Mouse (Mus musculus) heart, adult 8-10 months (tissue): ENCODE data around the gene Ppm1b. TPM values are rescaled to one million over a fixed set of nuclear protein-coding genes. Genes with fewer than 3 reads are reported as not detected.
"Not testable (repeated sequence)": the region's sequence is repeated elsewhere in the genome, so short reads cannot be mapped to it uniquely, and the experiment has no call there.

Experiments
- DNase-seq: peaks from one replicate; pipeline ENCODE4 v3.0.0; 2022; ENCODE audit warnings: low spot score
- total RNA-seq, 4 experiments: library from RNA; stranded (reverse); gene quantifications; 2 replicates each; pipeline ENCODE4 v1.2.4; 2022

The Ppm1b gene
- 100 to 1,000 TPM; 114 to 144 (median 130) TPM for total RNA-seq

DNA sequence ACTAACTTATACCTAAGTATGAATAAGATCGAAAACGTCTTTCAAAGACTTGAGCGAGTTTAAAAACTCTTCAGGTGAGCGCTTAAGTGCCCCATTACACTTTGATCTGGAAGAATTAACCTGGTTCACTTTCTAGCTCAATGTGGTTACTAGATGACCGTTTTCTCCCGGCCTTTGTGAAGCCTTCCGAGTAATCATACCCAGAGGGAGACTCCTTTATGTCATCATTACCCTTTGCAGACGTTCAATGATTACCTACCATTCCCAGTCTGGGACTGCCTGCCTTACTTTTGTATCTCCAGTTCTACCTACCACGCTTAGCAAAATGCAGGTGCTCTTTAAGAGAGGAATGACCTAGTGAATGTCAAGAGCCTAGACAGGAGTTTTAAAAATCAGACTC lies at the start of gene Ppm1b:
Ppm1b (plus strand) TSS at position 301 of the 400 bp plus-strand sequence.
- no peak for DNase-seq

DNA sequence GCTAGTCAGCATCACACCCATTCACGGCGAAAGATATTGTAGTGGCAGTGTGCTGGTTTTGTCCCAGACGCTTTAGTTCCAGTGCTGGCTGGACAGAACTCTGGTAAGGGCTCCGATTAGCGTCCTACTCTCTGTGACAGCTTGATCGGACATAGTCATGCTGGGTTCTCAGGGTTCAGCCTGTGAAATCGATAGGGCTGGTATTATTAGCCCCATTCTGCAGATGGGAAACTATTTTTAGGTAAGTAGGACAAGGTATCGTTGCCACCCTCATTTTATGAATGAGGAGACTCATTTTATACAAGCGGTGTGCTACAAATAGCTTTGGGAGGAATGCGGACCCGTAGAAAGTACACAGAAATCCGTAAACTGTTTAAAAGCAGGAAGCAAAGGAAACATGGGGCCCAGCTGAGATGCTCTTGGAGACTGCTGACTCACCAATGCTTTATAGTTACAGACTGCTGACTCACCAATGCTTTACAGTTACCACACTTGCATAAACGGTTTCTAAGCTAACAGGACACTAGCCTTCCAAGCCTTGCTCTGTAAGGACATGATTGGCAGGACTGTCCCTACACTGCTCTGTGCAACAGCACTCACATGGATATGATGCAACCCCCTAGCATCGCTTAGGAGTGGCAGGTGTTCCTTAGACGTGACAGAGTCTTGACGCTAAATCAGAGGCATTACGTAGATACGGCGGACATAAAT lies 34.7 kb upstream of the Ppm1b start:
- DNase-seq = peak; percentile 5

DNA sequence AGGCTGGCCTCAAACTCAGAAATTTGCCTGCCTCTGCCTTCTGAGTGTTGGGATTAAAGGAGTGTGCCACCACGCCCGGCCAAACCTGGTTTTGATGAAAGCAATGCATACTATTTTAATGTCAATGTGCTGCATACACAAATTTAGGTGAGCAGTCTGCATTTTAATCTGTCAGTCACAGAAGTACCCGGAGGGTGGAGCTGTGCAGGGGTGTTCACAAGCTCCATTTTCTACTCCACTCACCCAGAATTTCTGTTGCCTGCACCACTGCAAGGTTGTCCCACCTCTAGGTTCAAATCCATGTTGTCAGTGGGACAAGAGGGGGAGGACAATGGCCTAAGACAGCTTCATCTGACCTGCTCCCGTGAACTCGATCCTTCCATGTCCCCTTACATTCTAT lies 31.8 kb upstream of the Ppm1b start:
- DNase-seq = no peak

DNA sequence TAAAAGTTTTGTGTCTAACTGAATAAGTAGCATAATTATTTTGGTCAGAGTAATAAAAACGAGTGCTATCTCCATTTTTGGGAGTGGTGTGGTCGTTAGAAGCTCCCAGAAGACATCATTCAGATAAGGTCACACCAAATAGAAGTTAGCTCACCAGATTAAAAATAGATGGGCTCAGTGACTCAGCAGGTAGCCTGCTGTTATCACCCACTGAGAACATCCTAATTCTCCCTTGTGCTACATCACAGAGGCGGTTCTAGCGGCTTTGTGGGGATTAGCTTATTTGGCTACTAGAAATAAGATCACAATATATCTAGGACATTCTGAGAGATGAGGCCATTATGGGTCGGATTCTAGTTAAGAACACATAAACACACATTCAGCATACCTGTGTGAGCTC lies 30.3 kb upstream of the Ppm1b start:
- peak; percentile 16 for DNase-seq

DNA sequence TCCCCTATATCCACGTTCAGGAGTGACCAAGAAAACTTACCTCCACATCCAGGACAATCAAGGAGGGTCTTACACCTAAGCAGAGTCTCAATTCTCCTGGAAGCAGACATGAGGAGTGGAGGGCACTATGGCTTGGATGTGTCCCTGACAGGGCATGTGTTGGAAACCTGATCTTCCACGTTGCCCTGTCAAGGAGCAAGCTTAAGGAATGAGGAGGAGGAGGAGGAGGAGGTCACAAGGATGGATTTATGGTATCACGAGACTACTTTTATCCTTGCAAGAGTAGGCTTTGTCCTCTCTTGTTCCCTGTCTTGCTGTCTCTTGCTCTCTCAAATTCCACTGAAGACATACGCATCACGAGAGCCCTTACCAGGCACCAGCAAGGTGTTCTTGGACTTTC lies 29.0 kb upstream of the Ppm1b start:
- no peak for DNase-seq

DNA sequence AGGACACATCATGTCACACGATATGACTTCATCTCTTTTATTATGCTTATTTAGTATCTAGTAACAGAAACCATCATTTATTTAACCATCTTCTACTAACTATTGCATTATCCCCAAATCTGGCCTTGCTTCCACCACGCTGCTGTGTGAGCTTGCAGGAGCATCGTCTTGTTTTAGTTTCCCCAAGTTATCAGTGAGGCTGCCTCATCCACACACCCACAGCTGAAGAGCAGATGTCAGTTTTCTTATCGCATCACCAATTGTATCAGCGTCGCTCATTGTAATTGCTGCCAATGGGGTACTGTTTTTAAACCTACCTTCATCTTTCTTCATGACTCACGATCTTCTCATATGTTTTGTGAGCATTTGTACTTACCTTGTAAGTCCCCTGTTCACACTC lies 23.6 kb upstream of the Ppm1b start:
- no peak for DNase-seq

DNA sequence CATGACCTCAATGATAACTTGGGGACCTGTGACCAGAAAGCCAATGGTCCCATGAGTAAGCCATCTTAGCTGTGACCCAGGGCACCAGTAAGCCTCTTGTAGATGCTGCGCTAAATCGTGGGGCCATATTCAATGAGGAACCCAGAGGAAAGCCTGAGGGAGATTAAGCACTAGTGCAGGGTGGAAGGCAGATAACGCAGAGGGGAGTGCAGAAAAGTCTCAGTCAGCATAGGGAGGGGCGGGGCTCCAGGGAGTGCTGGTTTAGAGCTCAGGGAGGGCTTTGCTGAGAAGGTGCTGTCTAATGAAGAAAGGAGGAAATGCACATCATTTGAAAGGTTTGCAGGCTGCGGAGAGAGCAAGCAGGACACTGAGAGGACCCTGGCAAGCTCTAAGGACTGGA lies 22.6 kb upstream of the Ppm1b start:
- DNase-seq = no peak

DNA sequence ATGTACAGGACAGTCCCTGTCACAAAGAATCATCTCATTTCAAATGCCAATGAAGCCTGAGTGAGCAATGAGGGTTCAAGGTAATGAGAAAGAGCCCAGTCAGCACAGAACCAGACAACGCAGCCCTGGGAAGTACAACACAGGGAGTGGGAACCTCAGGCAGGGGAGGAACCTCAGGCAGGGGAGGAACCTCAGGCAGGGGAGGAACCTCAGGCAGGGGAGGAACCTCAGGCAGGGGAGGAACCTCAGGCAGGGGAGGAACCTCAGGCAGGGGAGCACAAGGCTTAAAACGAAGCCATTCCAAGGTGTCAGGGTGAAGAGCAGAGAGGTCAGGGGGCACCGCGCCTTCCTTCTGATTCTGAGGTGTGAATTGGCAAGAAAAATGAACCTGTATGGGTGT lies 20.9 kb upstream of the Ppm1b start:
- DNase-seq = not testable (repeated sequence)

DNA sequence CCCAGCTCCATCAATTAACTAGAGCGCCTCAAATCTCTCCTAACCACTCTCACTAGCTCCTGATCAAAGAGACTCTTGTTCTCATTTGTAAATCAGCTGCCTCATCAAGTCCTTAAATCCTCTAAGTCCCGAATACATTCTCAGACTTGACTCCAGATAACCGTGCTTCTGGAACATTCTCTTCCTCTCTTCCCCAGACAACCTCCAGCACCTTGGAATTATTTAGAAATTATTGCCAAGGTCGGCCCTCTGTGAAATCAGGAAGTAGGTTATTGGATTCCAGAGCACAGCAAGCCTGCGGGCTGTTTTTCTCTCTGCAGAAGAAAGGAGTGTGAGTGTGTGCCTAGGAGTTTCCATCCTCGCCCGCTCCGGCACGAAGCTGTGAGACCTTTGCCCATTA lies 20.2 kb upstream of the Ppm1b start:
- no peak for DNase-seq

DNA sequence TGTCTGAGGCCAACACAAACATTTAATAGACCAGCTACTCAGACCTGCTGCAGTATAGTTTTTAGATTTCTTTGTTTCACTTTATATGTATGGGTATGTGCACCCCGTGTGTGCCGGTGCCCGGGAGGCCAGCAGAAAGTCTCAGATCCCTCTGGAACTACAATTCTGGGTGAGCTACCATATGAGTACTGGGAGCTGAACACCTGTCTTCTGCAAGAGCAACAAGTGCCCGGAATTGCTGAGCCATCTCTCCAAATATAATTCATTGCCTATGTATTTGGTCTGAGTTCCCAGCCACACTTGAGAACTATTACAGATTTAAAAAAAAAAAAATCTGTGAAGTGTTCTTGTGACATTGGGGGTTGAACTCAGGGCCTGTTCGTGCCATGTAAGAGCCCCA lies 19.7 kb upstream of the Ppm1b start:
- no peak for DNase-seq

DNA sequence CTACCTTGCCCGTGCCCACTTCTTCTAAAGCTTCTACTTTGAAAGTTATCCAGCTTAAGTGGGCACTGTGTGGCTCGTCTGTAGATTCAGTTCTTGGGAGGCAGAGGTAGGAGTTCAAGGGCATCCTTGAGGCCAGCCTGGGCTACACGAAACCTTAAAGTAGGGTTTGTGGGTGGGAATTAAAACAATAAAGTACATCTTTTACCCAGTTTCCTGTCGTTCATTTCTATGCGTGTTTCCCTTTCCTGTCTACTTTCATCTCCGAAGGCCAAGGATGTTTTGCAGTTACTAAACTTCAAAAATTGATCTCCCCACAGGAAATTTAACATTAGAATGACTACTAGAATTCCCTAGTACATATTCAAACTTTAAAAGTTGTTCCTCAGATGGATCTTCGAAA lies 19.3 kb upstream of the Ppm1b start:
- no peak for DNase-seq

DNA sequence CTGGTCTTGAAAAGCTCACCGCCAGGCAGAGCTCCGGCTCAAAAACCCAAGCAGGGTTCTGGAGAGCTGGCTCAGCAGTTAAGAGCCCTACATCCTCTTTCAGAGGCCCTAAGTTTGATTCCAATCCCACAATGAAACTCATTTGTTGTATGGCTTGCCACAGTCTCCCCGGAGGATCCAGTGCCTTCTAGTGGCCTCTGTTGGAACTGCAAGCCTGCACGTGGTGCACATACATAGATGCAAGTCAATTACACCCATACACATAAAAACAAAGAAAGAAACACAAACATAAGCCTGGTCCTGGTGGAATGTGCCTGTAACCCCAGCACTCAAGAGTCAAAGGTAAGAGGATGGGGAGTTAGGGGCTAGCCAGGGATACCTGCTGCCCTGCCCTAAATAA lies 18.3 kb upstream of the Ppm1b start:
- no peak for DNase-seq

DNA sequence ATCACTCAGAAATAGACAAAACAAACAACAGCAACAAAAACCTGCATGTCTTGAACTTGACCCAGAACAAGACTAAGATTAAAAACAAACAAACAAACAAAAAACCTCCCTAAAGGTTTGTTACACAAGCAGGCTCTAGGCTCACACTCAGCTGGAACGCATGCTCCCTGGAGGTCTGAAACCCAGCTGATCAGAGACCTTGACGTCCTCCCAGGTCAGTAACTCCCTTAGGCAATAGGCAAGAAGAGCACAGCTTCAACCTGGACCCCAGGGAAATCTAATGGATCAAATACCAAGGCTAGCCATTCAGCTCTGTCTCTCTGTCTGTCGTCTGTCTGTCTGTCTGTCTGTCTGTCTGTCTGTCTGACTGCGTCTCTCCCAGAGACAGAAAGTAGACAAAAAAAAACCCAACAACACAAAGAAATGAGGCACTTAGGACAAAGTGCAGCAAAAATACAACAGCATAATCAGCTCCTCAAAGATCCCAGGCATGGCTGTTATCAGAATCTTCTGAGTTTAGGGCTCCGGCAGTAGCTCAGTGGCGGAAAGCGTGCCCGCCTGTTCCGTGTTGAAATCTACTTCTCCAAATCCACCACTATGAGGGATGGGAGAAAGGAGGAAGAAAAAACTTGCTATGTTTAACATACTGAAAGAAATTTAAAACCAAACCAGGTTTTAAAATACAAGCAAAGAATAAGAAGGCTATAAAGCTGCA lies 16.4 kb upstream of the Ppm1b start:
- DNase-seq = no peak

DNA sequence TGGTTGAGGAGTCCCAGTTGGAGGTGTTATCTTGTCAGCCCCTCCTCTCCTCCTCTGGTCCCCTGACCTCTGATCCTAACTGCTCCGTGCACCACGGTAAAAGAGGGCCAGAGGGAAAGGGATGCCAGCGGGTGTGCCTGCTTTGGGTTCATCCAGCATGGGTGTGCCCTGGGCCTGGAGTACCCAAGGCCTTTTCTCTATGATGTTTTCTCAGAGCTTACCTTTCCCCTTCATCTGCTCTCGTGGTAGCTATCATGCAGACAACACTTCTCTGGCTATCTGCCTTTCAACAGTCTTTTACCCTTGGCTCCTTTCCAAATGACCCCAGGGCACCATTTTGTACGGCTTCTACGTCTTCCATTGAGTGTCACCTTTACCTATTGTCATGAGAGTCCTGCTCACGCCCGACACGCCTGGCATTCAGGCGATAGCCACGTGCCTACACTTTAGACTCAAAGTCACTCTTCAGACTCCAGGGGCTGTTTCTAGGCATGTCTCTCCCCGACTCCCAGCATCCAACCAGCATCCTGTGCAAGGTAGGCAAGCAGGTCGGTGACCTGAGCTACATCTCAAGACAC lies 15.2 kb upstream of the Ppm1b start:
- DNase-seq = no peak

DNA sequence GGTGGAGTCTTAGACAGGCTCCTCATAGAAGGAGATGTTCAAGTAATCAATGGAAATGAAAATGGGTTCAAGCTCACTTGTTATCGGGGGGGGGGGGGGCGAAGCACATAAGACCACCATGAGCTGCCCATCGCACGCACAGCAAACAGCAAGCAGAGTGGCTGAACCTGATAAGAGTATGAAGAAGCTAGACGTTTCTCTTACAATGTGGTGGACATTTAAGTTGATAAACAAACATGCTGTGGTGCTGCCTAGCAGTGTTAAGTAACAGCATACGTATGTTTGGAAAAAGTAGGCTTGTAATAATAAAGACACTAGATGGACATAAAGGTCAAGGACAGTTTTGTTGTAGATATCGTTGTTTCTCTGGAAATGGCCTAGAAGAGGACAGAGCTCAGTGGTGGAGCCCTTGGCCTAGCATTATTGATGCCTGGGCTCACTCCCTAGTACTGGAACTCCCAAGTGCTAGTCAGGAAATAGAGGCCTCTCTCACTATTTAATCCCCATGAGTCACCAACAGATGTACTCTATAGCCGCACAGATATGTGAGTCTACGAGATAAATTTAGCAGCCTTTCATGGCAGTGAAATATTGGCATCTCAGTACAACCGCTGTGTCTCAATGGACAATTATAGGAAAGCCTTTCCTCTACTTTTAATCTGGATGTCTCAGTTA lies 14.0 kb upstream of the Ppm1b start:
- peak; percentile 18 for DNase-seq

DNA sequence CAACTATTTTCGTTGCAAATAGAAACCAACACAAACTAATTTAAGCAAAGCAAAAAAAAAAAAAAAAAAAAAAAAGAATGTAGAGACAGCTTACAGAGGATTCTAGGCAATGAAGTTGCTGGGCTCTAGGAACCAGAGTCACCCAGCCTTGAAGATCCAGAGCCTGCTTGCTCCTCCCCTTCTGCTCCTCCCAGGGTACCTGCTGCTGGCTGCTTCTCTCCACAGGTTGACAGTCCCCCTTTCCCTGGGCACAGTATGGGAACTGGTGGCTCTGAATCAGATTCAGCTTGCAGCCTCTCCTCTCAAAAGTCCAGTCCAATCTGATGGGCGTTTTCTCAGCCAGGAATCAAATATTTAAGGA lies 13.5 kb upstream of the Ppm1b start:
- no peak for DNase-seq

DNA sequence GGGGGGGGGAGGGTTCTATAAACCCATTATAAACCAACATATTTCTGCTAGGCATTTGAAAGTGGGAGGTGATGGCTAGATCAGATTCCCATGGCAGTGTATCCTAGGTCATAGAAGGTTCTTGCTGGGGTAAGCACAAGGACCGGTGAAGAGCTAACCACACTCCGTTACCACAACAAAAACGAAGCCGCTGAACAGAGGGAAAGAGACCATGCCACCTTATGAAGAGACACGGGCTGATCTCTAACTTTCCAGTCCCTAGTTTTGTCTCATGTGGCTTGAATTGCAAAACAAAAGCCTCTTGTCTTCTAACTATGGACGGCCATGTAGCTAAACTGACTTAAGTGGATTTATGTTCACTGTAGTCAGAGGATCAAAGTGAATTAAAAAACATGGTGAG lies 12.2 kb upstream of the Ppm1b start:
- no peak for DNase-seq

DNA sequence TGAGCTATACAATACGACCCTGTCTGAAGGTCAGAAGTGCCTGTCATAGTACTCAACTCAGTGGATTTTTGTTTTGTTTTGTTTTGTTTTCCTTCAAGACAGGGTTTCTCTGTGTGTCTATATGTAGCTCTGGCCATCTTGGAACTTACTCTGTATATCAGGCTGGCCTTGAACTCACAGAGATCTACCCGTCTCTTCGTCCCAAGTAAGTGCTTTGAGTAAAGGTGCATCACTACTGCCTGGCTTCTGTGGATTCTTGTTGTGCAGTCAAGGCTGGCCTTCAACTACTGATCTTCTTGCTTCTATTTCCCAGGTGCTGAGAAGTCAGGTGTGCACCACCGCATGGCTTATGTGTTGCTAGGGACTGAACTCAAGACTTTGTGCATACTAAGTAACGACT lies 4.0 kb upstream of the Ppm1b start:
- no peak for DNase-seq

DNA sequence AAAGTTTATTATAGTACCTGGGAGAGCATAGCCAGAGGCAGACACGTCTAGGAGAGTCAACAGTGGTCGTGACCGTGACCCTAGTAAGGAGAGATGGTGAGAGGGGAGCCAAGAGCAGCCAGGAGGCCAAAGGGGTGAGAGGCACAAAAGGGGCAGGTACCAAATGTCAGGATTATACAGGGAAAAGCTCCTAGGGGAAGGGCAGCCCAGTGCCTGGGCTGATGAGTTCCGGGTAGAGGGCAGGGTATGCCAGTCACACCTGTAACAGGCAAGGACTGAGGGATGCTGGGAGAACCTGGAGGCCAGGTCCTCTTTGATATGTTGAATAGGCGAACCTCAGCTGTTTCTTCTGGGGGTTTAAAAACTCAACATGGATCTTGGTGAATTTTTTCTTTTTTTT lies 2.8 kb upstream of the Ppm1b start:
- no peak for DNase-seq

DNA sequence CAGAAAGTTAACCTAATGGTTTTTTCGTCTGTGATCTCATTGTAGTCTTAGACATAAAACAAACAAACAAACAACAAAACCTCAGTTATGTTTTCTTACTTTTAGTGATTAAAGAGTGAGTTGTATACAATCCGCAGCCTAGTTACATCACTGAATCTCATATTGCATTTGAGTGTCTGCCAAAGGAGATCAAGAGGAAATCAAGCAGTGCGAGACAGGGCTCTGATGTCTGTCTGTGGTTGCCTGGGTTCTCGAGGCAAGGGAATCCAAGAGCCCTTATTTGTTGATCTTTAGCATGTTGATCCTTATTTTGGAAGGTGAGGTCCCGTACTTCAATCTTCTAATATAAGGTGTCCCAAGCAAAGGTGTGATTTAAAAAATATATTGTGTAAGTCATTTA lies 1.7 kb upstream of the Ppm1b start:
- DNase-seq = no peak

DNA sequence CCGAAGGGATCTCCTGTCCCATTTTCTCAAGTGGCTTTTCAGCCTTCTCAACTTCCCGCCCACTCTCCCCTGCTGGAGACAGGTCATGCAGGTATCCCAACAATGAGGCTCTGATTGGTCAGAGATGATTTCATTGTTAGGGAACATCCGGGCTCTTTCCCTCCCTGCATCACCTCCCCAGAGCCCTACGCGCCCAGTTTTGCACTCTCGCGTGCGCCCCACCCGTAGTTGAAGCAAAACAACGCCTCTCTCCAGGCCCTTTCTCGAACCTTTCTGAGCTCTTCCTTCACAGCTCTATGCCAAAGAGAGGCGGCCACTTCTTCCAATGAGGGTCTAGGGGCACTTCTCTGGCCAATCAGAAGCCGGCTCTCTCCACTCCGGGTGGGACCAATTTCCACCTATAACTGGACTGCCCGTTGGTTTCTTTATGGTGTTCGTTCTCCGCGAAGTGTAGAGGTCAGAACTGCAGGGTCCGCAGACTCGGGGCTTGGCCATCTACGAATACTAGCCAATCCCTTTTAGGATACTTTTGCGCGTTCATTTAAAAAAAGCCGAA lies 468 bp downstream of the Ppm1b start:
- DNase-seq = no peak

DNA sequence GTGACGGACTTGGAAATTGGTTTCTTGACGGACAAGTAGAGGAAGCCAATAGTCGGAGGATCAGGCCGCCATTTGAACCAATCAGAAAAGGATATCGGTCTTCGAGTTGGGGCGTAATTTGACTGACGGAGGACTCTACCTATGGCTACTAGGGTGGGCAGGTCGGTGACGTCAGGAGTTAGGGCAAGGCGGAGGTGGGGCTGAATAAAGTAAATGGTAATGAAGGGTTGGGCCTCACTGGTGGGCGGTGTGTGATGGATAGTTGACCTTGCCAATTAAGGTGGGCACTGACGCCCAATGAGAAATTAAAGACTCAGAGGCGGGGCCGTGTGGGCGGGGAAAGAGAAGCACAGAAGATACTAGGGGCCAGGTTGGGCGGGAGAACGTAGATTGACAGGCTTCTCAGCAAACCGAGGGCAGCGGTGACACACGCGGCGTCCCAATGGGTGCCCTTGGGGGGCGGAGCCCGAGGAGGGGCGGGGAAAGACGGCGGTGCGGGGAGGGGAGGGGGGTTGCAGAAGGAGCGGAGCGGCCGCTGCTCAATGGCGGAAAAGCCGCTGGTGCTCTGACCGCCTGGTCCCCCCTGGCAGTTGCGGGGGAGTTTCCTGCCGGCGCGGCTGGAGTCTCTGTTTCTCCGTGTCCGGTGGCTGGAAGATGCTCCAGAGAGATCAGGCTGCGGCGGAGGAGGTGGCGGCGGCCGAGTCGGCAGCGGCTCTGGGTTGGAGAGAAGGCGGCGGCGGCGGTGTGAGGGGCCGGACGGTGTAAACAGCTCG lies 1.1 kb downstream of the Ppm1b start:
- DNase-seq = peak; percentile 100
